Mouse (Mus musculus): ENCODE data around the gene Gm13285. TPM values are rescaled to one million over a fixed set of nuclear protein-coding genes. Genes with fewer than 3 reads are reported as not detected.
A peak's percentile ranks its signal among the peaks of the same experiment; 100 is the strongest.
"Not testable (repeated sequence)": the region's sequence is repeated elsewhere in the genome, so short reads cannot be mapped to it uniquely, and the experiment has no call there.

The Gm13285 gene
- total RNA-seq (2021) = not detected
- long read RNA-seq, experiment 1 = 0 reads
- long read RNA-seq, experiment 2 = 0 reads

DNA sequence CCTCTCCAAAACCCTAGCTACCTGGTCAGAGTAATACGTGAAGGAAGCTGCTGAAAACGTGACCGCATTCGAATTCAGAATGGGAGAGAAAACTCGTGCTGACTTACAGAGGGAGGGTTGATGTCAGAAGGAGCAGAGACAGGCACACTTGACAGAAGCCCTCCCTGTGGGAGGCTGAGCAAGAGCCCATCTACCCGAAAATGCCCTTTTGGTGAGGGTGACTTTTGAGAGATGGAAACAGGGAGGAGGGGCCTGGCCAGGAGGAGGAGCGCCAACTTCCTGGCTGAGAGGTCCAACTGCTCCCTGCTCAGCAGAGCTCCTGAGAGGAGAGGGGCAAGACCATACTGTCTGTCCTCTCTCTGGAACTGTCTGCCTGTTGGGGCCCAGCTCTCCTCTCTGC is at the start of gene Gm13285:
Gene Gm13285 (plus strand): TSS at position 301 of the 400 bp plus-strand sequence.
- DNase-seq (ENCODE audit: low spot score in 2 of 2) = not testable (repeated sequence)

DNA sequence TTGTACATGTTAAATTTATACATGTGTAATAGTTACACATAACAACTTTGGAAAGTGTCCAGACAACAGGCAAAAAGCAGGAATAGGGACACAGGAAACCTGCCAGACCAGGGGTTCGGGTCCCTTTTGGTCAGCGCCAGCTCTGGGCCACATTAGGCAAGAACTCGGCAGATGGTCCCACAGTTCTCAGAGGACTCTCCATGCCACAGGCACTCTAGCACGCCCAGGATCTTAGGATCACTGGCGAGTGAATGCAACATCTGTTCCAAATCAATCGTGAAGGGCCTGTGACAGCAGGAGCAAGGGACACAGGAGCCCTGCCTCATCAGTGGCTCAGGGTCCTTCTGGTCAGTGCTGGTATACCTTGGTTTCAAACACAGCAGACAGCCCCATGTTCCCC is 49.5 kb upstream of the Gm13285 start:
- no peak for DNase-seq (ENCODE audit: low spot score in 2 of 2)

DNA sequence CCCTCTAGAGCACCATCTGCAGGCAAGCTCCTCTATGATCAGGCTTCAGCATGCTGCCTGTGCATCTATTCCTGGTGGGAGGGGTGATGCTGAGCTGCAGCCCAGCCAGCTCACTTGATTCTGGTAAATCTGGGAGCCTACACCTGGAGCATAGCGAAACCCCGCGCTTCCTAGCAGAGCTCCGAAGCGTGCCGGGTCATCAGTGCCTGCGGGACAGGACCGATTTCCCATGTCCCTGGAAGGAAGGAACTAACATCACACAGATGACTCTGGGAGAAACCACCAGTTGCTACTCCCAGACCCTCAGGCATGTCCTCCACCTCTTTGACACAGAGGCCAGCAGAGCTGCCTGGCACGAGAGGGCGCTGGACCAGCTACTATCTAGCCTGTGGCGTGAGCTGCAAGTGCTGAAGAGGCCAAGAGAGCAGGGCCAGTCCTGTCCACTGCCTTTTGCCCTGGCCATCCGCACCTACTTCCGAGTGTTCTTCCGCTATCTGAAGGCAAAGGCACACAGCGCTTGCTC is 44.6 kb upstream of the Gm13285 start, which contains the start of gene Gm13271:
Gene Gm13271 (plus strand): TSS at position 51 of the 523 bp plus-strand sequence.
- peak; percentile 65 to 78 for DNase-seq (ENCODE audit: low spot score in 2 of 2)

DNA sequence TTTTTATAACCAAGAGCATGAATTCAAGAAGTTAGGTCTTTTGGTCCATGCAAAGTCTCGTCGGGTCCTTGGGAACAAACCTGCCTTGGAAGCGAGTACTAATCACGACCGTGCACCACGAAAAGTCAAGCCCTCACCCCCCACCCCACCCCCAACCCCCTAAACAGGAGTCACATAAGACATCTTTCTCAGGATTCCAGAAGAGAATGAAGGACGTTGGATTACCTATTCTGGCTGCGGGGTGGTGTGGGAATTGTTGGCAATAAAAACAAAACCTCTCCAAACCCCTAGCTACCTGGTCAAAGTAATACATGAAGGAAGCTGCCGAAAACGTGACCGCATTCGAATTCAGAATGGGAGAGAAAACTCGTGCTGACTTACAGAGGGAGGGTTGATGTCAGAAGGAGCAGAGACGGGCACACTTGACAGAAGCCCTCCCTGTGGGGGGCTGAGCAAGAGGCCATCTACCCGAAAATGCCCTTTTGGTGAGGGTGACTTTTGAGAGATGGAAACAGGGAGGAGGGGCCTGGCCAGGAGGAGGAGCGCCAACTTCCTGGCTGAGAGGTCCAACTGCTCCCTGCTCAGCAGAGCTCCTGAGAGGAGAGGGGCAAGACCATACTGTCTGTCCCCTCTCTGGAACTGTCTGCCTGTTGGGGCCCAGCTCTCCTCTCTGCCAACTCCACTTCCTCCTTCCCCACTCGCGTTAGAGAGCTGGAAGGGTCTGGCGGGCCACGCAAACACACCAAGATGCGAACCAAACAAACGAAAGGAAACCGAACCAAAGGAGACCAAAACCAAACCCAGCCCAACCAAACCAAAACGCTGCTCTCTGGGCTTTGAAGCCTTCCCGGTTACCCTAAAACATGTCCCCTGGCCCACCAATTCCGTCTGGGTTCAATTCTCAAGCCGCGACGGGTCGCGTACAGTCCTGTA is 42.6 kb upstream of the Gm13285 start:
- DNase-seq (ENCODE audit: low spot score in 2 of 2) = not testable (repeated sequence)

DNA sequence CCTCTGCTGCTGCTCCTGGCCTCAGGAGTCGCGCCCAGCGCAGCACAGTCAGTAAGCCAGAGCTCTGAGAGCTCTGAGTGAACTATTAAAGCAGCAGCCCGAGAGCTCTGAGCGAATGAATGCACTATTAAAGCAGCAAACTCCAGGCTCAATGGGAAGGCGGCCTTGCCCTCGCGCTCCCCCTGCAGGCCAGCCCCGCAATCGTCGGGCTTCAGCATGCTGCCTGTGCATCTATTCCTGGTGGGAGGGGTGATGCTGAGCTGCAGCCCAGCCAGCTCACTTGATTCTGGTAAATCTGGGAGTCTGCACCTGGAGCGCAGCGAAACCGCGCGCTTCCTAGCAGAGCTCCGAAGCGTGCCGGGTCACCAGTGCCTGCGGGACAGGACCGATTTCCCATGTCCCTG is 41.8 kb upstream of the Gm13285 start:
- DNase-seq (ENCODE audit: low spot score in 2 of 2) = peak; percentile 92 to 94

DNA sequence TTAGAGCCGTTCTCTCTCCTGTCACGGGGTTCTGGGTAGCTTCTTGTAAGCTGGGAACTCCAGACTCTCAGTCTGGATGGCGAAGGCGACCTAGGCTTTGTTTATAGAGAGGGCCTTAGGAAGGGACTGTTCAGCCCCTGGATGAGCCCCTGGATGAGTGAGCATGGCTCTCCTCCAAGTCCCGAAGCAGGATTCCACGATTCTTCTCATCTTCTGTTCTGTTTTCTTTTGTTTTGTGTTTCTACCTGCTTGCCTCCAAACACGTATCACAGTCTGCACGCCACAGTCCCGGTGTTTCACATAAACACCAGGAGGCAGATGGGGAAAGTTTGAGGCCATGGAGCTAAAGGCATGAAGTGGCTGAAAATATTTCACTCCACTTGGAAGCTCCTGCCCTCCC is 40.7 kb upstream of the Gm13285 start:
- DNase-seq (ENCODE audit: low spot score in 2 of 2) = not testable (repeated sequence)

DNA sequence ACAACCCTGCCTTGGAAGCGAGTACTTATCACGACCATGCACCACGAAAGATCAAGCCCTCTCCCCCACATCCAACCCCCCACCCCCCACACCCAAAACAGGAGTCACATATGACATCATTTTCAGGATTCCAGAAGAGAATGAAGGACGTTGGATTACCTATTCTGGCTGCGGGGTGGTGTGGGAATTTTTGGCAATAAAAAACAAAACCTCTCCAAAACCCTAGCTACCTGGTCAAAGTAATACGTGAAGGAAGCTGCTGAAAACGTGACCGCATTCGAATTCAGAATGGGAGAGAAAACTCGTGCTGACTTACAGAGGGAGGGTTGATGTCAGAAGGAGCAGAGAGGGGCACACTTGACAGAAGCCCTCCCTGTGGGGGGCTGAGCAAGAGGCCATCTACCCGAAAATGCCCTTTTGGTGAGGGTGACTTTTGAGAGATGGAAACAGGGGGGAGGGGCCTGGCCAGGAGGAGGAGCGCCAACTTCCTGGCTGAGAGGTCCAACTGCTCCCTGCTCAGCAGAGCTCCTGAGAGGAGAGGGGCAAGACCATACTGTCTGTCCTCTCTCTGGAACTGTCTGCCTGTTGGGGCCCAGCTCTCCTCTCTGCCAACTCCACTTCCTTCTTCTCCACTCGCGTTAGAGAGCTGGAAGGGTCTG is 39.7 kb upstream of the Gm13285 start, which contains the start of gene Gm13283:
Gene Gm13283 (plus strand): TSS at position 510 of the 659 bp plus-strand sequence.
- DNase-seq (ENCODE audit: low spot score in 2 of 2) = peak; percentile 13 to 33

DNA sequence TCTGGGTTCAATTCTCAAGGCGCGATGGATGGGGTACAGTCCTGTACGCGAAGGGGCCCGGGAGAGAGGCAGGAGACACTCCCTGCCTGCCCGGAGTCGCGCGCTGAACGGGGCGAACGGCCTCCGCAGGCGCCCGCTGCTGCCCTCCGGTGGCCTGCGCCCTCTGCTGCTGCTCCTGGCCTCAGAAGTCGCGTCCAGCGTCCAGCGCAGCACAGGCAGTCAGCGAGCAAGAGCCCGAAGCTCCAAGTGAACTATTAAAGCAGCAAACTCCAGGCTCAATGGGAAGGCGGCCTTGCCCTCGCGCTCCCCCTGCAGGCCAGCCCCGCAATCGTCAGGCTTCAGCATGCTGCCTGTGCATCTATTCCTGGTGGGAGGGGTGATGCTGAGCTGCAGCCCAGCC is 39.0 kb upstream of the Gm13285 start:
- peak; percentile 21 to 58 for DNase-seq (ENCODE audit: low spot score in 2 of 2)

DNA sequence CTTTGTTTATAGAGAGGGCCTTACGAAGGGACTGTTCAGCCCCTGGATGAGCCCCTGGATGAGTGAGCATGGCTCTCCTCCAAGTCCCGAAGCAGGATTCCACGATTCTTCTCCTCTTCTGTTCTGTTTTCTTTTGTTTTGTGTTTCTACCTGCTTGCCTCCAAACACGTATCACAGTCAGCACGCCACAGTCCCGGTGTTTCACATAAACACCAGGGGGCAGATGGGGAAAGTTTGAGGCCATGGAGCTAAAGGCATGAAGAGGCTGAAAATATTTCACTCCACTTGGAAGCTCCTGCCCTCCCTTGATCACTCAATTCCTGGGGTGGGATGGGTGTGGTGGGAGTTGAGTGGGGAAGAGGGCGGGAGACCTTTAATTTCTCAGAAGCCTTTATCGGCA is 37.7 kb upstream of the Gm13285 start:
- DNase-seq (ENCODE audit: low spot score in 2 of 2) = peak; percentile 68 to 83

DNA sequence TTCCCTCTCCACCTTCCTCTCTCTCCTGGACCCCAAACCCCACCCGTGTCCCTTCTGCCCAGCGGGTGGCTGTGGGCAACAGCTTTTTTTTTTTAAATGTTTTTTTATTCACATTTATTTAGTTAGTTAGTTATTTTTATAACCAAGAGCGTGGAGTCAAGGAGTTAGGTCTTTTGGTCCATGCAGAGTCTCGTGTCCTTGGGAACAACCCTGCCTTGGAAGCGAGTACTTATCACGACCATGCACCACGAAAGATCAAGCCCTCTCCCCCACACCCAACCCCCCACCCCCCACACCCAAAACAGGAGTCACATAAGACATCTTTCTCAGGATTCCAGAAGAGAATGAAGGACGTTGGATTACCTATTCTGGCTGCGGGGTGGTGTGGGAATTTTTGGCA is 37.1 kb upstream of the Gm13285 start:
- DNase-seq (ENCODE audit: low spot score in 2 of 2) = not testable (repeated sequence)

DNA sequence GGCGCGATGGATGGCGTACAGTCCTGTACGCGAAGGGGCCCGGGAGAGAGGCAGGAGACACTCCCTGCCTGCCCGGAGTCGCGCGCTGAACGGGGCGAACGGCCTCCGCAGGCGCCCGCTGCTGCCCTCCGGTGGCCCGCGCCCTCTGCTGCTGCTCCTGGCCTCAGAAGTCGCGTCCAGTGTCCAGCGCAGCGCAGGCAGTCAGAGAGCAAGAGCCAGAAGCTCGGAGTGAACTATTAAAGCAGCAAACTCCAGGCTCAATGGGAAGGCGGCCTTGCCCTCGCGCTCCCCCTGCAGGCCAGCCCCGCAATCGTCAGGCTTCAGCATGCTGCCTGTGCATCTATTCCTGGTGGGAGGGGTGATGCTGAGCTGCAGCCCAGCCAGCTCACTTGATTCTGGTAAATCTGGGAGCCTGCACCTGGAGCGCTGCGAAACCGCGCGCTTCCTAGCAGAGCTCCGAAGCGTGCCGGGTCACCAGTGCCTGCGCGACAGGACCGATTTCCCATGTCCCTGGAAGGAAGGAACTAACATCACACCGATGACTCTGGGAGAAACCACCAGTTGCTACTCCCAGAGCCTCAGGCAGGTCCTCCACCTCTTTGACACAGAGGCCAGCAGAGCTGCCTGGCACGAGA is 36.0 kb upstream of the Gm13285 start:
- peak in 1 of 2 experiments; percentile 21 for DNase-seq (ENCODE audit: low spot score in 2 of 2)

DNA sequence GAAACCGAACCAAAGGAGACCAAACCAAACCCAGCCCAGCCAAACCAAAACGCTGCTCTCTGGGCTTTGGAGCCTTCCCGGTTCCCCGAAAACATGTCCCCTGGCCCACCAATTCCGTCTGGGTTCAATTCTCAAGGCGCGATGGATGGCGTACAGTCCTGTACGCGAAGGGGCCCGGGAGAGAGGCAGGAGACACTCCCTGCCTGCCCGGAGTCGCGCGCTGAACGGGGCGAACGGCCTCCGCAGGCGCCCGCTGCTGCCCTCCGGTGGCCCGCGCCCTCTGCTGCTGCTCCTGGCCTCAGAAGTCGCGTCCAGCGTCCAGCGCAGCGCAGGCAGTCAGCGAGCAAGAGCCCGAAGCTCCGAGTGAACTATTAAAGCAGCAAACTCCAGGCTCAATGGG is 25.9 kb upstream of the Gm13285 start, which contains the start of gene Gm13290:
Gene Gm13290 (plus strand): TSS at position 301 of the 400 bp plus-strand sequence.
- DNase-seq (ENCODE audit: low spot score in 2 of 2) = not testable (repeated sequence)

DNA sequence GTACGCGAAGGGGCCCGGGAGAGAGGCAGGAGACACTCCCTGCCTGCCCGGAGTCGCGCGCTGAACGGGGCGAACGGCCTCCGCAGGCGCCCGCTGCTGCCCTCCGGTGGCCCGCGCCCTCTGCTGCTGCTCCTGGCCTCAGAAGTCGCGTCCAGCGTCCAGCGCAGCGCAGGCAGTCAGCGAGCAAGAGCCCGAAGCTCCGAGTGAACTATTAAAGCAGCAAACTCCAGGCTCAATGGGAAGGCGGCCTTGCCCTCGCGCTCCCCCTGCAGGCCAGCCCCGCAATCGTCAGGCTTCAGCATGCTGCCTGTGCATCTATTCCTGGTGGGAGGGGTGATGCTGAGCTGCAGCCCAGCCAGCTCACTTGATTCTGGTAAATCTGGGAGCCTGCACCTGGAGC is 22.8 kb upstream of the Gm13285 start, which contains the start of gene Gm13289:
Gene Gm13289 (plus strand): TSS at position 301 of the 400 bp plus-strand sequence.
- DNase-seq (ENCODE audit: low spot score in 2 of 2) = not testable (repeated sequence)

DNA sequence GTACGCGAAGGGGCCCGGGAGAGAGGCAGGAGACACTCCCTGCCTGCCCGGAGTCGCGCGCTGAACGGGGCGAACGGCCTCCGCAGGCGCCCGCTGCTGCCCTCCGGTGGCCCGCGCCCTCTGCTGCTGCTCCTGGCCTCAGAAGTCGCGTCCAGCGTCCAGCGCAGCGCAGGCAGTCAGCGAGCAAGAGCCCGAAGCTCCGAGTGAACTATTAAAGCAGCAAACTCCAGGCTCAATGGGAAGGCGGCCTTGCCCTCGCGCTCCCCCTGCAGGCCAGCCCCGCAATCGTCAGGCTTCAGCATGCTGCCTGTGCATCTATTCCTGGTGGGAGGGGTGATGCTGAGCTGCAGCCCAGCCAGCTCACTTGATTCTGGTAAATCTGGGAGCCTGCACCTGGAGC is 19.9 kb upstream of the Gm13285 start, which contains the start of gene Gm13272:
Gene Gm13272 (plus strand): TSS at position 301 of the 400 bp plus-strand sequence.
- DNase-seq (ENCODE audit: low spot score in 2 of 2) = not testable (repeated sequence)

DNA sequence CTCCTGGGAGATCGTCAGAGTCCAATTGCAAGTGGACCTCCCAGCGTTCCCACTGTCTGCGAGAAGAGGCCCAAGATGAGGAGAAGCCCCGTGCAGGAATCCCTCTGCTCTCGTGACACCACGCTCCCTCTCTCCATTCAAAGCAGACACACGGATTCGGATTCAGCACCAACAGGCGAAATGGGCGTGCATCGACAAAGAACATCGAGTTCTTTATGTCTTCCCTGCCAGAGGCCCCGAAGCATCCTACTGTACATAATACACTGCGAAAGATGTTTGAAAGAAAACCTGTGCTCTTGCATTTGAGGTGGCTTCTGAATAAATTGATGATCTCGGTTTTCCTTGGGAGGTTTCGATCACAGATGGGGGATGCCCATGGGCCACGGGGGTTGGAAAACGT is 19.1 kb upstream of the Gm13285 start:
- not testable (repeated sequence) for DNase-seq (ENCODE audit: low spot score in 2 of 2)

DNA sequence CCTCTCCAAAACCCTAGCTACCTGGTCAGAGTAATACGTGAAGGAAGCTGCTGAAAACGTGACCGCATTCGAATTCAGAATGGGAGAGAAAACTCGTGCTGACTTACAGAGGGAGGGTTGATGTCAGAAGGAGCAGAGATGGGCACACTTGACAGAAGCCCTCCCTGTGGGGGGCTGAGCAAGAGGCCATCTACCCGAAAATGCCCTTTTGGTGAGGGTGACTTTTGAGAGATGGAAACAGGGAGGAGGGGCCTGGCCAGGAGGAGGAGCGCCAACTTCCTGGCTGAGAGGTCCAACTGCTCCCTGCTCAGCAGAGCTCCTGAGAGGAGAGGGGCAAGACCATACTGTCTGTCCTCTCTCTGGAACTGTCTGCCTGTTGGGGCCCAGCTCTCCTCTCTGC is 17.6 kb upstream of the Gm13285 start, which contains the start of gene Ifnz:
Gene Ifnz (plus strand): TSS at position 301 of the 400 bp plus-strand sequence.
- DNase-seq (ENCODE audit: low spot score in 2 of 2) = not testable (repeated sequence)

DNA sequence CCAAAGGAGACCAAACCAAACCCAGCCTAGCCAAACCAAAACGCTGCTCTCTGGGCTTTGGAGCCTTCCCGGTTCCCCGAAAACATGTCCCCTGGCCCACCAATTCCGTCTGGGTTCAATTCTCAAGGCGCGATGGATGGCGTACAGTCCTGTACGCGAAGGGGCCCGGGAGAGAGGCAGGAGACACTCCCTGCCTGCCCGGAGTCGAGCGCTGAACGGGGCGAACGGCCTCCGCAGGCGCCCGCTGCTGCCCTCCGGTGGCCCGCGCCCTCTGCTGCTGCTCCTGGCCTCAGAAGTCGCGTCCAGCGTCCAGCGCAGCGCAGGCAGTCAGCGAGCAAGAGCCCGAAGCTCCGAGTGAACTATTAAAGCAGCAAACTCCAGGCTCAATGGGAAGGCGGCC is 17.1 kb upstream of the Gm13285 start:
- not testable (repeated sequence) for DNase-seq (ENCODE audit: low spot score in 2 of 2)

DNA sequence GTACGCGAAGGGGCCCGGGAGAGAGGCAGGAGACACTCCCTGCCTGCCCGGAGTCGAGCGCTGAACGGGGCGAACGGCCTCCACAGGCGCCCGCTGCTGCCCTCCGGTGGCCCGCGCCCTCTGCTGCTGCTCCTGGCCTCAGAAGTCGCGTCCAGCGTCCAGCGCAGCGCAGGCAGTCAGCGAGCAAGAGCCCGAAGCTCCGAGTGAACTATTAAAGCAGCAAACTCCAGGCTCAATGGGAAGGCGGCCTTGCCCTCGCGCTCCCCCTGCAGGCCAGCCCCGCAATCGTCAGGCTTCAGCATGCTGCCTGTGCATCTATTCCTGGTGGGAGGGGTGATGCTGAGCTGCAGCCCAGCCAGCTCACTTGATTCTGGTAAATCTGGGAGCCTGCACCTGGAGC is 14.1 kb upstream of the Gm13285 start, which contains the start of gene Gm13276:
Gene Gm13276 (plus strand): TSS at position 301 of the 400 bp plus-strand sequence.
- not testable (repeated sequence) for DNase-seq (ENCODE audit: low spot score in 2 of 2)

DNA sequence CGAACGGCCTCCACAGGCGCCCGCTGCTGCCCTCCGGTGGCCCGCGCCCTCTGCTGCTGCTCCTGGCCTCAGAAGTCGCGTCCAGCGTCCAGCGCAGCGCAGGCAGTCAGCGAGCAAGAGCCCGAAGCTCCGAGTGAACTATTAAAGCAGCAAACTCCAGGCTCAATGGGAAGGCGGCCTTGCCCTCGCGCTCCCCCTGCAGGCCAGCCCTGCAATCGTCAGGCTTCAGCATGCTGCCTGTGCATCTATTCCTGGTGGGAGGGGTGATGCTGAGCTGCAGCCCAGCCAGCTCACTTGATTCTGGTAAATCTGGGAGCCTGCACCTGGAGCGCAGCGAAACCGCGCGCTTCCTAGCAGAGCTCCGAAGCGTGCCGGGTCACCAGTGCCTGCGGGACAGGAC is 11.1 kb upstream of the Gm13285 start, which contains the start of gene Gm13277:
Gene Gm13277 (plus strand): TSS at position 231 of the 400 bp plus-strand sequence.
- peak; percentile 54 to 81 for DNase-seq (ENCODE audit: low spot score in 2 of 2)

DNA sequence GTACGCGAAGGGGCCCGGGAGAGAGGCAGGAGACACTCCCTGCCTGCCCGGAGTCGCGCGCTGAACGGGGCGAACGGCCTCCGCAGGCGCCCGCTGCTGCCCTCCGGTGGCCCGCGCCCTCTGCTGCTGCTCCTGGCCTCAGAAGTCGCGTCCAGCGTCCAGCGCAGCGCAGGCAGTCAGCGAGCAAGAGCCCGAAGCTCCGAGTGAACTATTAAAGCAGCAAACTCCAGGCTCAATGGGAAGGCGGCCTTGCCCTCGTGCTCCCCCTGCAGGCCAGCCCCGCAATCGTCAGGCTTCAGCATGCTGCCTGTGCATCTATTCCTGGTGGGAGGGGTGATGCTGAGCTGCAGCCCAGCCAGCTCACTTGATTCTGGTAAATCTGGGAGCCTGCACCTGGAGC is 8.2 kb upstream of the Gm13285 start, which contains the start of gene Gm13278:
Gene Gm13278 (plus strand): TSS at position 301 of the 400 bp plus-strand sequence.
- not testable (repeated sequence) for DNase-seq (ENCODE audit: low spot score in 2 of 2)

Measured in layer of hippocampus, postnatal 14 days (tissue).